ENCODE assay signal across 7 mouse cellular contexts in the genomic region with DNA sequence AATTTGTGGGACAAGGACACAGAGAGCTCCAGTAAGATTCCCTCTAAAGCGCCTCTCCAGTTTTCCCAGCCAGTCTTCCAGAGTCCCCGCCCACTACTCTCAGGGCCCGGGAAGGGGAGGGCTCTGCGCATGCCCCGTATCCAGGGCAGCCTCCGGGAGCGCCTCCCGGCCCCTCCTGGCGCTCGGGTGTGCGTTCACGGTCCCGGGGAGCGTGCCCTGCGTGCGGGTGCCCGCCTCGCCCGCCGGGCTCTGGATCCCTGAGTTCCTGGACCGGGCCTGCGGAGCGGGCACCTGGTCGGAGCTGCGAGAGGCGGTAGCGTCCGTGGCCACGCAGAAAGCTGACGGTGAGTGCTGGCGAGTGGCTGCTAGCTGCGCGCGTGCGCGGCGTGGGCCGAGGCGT. TPM values are rescaled to one million over a fixed set of nuclear protein-coding genes. Genes with fewer than 3 reads are reported as not detected.
DNase-seq lines count a peak whose midpoint lies in the region; ATAC-seq and TF ChIP-seq lines count a peak whose summit lies in the region.

Btbd3 (plus strand) TSS at position 155 of the 400 bp plus-strand sequence.

- peak within 1 kb of the TSS; percentile 93 for H3K9ac ChIP-seq in embryonic facial prominence, embryonic 13.5 days
- H3K9ac ChIP-seq in kidney, embryonic 14.5 days (ENCODE audit: low read depth, low read length) = peak within 1 kb of the TSS; percentile 97
- peak within 1 kb of the TSS; percentile 90 for H3K9ac ChIP-seq in limb, embryonic 13.5 days
- peak within 1 kb of the TSS; percentile 84 for H3K9ac ChIP-seq in midbrain, embryonic 14.5 days (replicated peaks; ENCODE audit: low read length)

- no peaks in the 10 kb centered on the region for H3K4me1 ChIP-seq in bone marrow, adult 2 months (ENCODE audit: control insufficient read depth, insufficient read depth, low read length)
- H3K4me1 ChIP-seq in embryonic facial prominence, embryonic 13.5 days = peaks cover 21% of the 10 kb centered on the region
- peaks cover 17% of the 10 kb centered on the region; the same call in 1 of the 2 replicates for H3K4me1 ChIP-seq in kidney, embryonic 14.5 days (ENCODE audit: control insufficient read depth, insufficient read depth, low read length)
- H3K4me1 ChIP-seq in limb, embryonic 13.5 days = peaks cover 31% of the 10 kb centered on the region
- H3K4me1 ChIP-seq in midbrain, embryonic 14.5 days (ENCODE audit: control insufficient read depth, insufficient read depth, low read length) = peaks cover 19% of the 10 kb centered on the region

- H3K9me3 ChIP-seq in embryonic facial prominence, embryonic 13.5 days = no peaks in the 10 kb centered on the region
- H3K9me3 ChIP-seq in kidney, embryonic 14.5 days (ENCODE audit: control insufficient read depth, low read length) = no peaks in the 10 kb centered on the region
- H3K9me3 ChIP-seq in limb, embryonic 13.5 days = no peaks in the 10 kb centered on the region
- no peaks in the 10 kb centered on the region for H3K9me3 ChIP-seq in midbrain, embryonic 14.5 days (ENCODE audit: control insufficient read depth, low read length)

- peak; percentile 98 for ATAC-seq in embryonic facial prominence, embryonic 13.5 days (ENCODE audit: insufficient number of reproducible peaks, insufficient read depth, low FRiP score, low TSS enrichment, low read depth)
- ATAC-seq in kidney, embryonic 14.5 days (ENCODE audit: low FRiP score, low TSS enrichment) = peak; percentile 99
- peak; percentile 98 for ATAC-seq in limb, embryonic 13.5 days (ENCODE audit: low FRiP score, low read depth)
- peak; percentile 98 for ATAC-seq in midbrain, embryonic 14.5 days (ENCODE audit: low FRiP score, low TSS enrichment)

- H3K36me3 ChIP-seq in embryonic facial prominence, embryonic 13.5 days = no peaks in the 10 kb centered on the region
- H3K36me3 ChIP-seq in kidney, embryonic 14.5 days (ENCODE audit: control insufficient read depth, insufficient read depth, low read length) = no peaks in the 10 kb centered on the region
- no peaks in the 10 kb centered on the region for H3K36me3 ChIP-seq in limb, embryonic 13.5 days
- H3K36me3 ChIP-seq in midbrain, embryonic 14.5 days (ENCODE audit: control insufficient read depth, insufficient read depth, low read length) = no peaks in the 10 kb centered on the region

- no peak for TF ChIP-seq POLR2A in bone marrow, adult 2 months (IDR thresholded peaks at IDR 0.05; ENCODE audit: borderline replicate concordance, control insufficient read depth, low read depth, low read length)

- H3K4me2 ChIP-seq in embryonic facial prominence, embryonic 13.5 days = peak within 1 kb of the TSS; percentile 73
- peak within 1 kb of the TSS; percentile 75 for H3K4me2 ChIP-seq in kidney, embryonic 14.5 days (replicated peaks; ENCODE audit: low read depth, low read length)
- H3K4me2 ChIP-seq in limb, embryonic 13.5 days (replicated peaks) = peak within 1 kb of the TSS; percentile 77
- H3K4me2 ChIP-seq in midbrain, embryonic 14.5 days (ENCODE audit: low read length) = peak within 1 kb of the TSS; percentile 78

- H3K27me3 ChIP-seq in embryonic facial prominence, embryonic 13.5 days = no peaks in the 10 kb centered on the region
- H3K27me3 ChIP-seq in kidney, embryonic 14.5 days (ENCODE audit: control insufficient read depth, insufficient read depth, low read length) = no peaks in the 10 kb centered on the region
- H3K27me3 ChIP-seq in limb, embryonic 13.5 days = no peaks in the 10 kb centered on the region
- H3K27me3 ChIP-seq in midbrain, embryonic 14.5 days (ENCODE audit: control insufficient read depth, insufficient read depth, low read length) = no peaks in the 10 kb centered on the region

- peak within 1 kb of the TSS; percentile 55; the same call in 1 of the 2 replicates for H3K27ac ChIP-seq in bone marrow, adult 2 months (ENCODE audit: control insufficient read depth, insufficient read depth, low read depth, low read length, poor library complexity)
- H3K27ac ChIP-seq in embryonic facial prominence, embryonic 13.5 days = peak within 1 kb of the TSS; percentile 94
- H3K27ac ChIP-seq in kidney, embryonic 14.5 days (ENCODE audit: low read depth, low read length) = peak within 1 kb of the TSS; percentile 90
- peak within 1 kb of the TSS; percentile 93 for H3K27ac ChIP-seq in limb, embryonic 13.5 days
- H3K27ac ChIP-seq in midbrain, embryonic 14.5 days (replicated peaks; ENCODE audit: low read depth, low read length) = peak within 1 kb of the TSS; percentile 88

- under 1% methylated on average over 39 of the region's 39 CpGs for WGBS in bone marrow, adult 2 months
- under 1% methylated on average over 39 of the region's 39 CpGs for WGBS in embryonic facial prominence, embryonic 13.5 days
- WGBS in kidney, embryonic 14.5 days = under 1% methylated on average over 35 of the region's 39 CpGs
- 0% methylated on average over 39 of the region's 39 CpGs for WGBS in limb, embryonic 13.5 days
- under 1% methylated on average over 39 of the region's 39 CpGs for WGBS in midbrain, embryonic 14.5 days

- DNase-seq in heart, adult 8-10 months (ENCODE audit: low spot score) = peak; percentile 94
- DNase-seq in midbrain, embryonic 14.5 days = peak; percentile 96
- DNase-seq in spleen, postnatal 36 days (ENCODE audit: low spot score in 2 of 2) = peak; percentile 42 to 53

- H3K4me3 ChIP-seq in bone marrow, adult 2 months (replicated peaks; ENCODE audit: control insufficient read depth, low read depth, low read length) = peak within 1 kb of the TSS; percentile 64
- H3K4me3 ChIP-seq in embryonic facial prominence, embryonic 13.5 days = peak within 1 kb of the TSS; percentile 91
- H3K4me3 ChIP-seq in kidney, embryonic 14.5 days (ENCODE audit: low read length) = peak within 1 kb of the TSS; percentile 95
- H3K4me3 ChIP-seq in limb, embryonic 13.5 days = peak within 1 kb of the TSS; percentile 90
- H3K4me3 ChIP-seq in midbrain, embryonic 14.5 days (replicated peaks; ENCODE audit: low read depth, low read length) = peak within 1 kb of the TSS; percentile 93

- TF ChIP-seq CTCF in bone marrow, adult 2 months (IDR thresholded peaks at IDR 0.05; ENCODE audit: control insufficient read depth, insufficient read depth, low read length) = no peak

RNA-seq across cellular contexts. Expression of gene Btbd3, which starts in this region (rescaled TPM):
- 1.2 and 1.3 TPM in 2 replicates for polyA plus RNA-seq in bone marrow, adult 2 months (2011; ENCODE audit: insufficient read depth, insufficient read length, low replicate concordance, missing spikeins)
- polyA plus RNA-seq in embryonic facial prominence, embryonic 13.5 days (2015; fragmentation: Nextera tagmentation; extraction: Ambion mirVana) = 25.8 and 30.2 TPM in 2 replicates
- total RNA-seq in heart, adult 8-10 months (2022) = 10 to 100 TPM; 11.9 to 12.3 (median 12.2) TPM
- polyA plus RNA-seq in kidney, embryonic 14.5 days (2014; fragmentation: Nextera tagmentation; extraction: Ambion mirVana) = 18.4 and 21.2 TPM in 2 replicates
- polyA plus RNA-seq in limb, embryonic 13.5 days (2015; fragmentation: Nextera tagmentation; extraction: Ambion mirVana) = 23.4 and 23.5 TPM in 2 replicates
- polyA plus RNA-seq in midbrain, embryonic 14.5 days (2014; fragmentation: Nextera tagmentation; extraction: Ambion mirVana) = 52.5 and 58.9 TPM in 2 replicates

Comparison
In these comparisons a context has a peak if more than half of its experiments do, and no peak if none do; other contexts are left out.
1. Peak in every context shown above with its lines: DNase-seq, ATAC-seq, H3K4me3 ChIP-seq and H3K27ac ChIP-seq.